Comparison of ENCODE assay signal across 25 mouse cellular contexts in genomic region chr9:65525445-65526195, GRCm38 (mm10). TPM values are rescaled to one million over a fixed set of nuclear protein-coding genes. Genes with fewer than 3 reads are reported as not detected.
DNase-seq lines count a peak whose midpoint lies in the region; ATAC-seq and TF ChIP-seq lines count a peak whose summit lies in the region.
"Had no signal": no experiment of that assay in that cellular context is flagged by ENCODE, and none has a peak within 500 bp of the region (broad histone marks: within the 10 kb centered on the region; RNA-seq: fewer than 3 reads in every experiment).

No protein-coding gene starts in this region.

- peak overlapping the region; percentile 58; the same call in 1 of the 2 replicates for H3K27ac ChIP-seq in liver, embryonic 12.5 days
- no peak overlapping the region for H3K27ac ChIP-seq in liver, embryonic 11.5 days (ENCODE audit: low read depth, low read length)
- no peak overlapping the region for H3K27ac ChIP-seq in forebrain, postnatal 0 days (ENCODE audit: low read depth, low read length)
- H3K27ac ChIP-seq: forebrain, embryonic 13.5 days; heart, embryonic 10.5 days; limb, embryonic 10.5 days; liver, embryonic 14.5 days had no signal

- peak; percentile 24 for DNase-seq in adrenal gland, postnatal 10 days
- no peak for DNase-seq in adrenal gland, postnatal 25 days
- DNase-seq in liver, embryonic 11.5 days (ENCODE audit: low spot score) = no peak
- peak; percentile 73 for DNase-seq in 416B (ENCODE audit: low read depth)
- no peak for DNase-seq in urinary bladder, adult 18-20 months (ENCODE audit: low spot score in 2 of 2)
- no peak for DNase-seq in forebrain, postnatal 0 days
- DNase-seq: cerebellum, adult 9-10 months; lung, postnatal 14 days; retina, postnatal 1 day; right cerebral cortex, postnatal 4 days had no signal

- ATAC-seq in liver, embryonic 12.5 days = no peak
- no peak for ATAC-seq in liver, embryonic 11.5 days (replicated peaks; ENCODE audit: low FRiP score)
- peak; percentile 62 for ATAC-seq in granulocyte monocyte progenitor cell, adult 5-6 weeks (replicated peaks; ENCODE audit: poor library complexity, severe bottlenecking)
- ATAC-seq in forebrain, postnatal 0 days = no peak
- ATAC-seq: forebrain, embryonic 13.5 days; hindbrain, embryonic 16.5 days; intestine, embryonic 16.5 days; midbrain, embryonic 16.5 days had no signal

- WGBS in liver, embryonic 12.5 days (ENCODE audit: insufficient replicate concordance) = 71% methylated on average over 10 of the region's 10 CpGs
- 77% methylated on average over 10 of the region's 10 CpGs for WGBS in liver, embryonic 11.5 days
- 81% methylated on average over 10 of the region's 10 CpGs for WGBS in forebrain, postnatal 0 days

- no peaks in the 10 kb centered on the region for H3K9me3 ChIP-seq in liver, embryonic 12.5 days (replicated peaks)
- no peaks in the 10 kb centered on the region for H3K9me3 ChIP-seq in liver, embryonic 11.5 days (ENCODE audit: control insufficient read depth, low read length)
- no peaks in the 10 kb centered on the region for H3K9me3 ChIP-seq in forebrain, postnatal 0 days (ENCODE audit: low read length)
- H3K9me3 ChIP-seq: forebrain, embryonic 13.5 days; heart, embryonic 10.5 days; limb, embryonic 10.5 days had no signal

- peaks cover 62% of the 10 kb centered on the region for H3K4me1 ChIP-seq in liver, embryonic 12.5 days
- peaks cover 22% of the 10 kb centered on the region for H3K4me1 ChIP-seq in liver, embryonic 11.5 days (replicated peaks; ENCODE audit: control insufficient read depth, insufficient read depth, low read length)
- H3K4me1 ChIP-seq in forebrain, postnatal 0 days (ENCODE audit: insufficient read depth) = no peaks in the 10 kb centered on the region

- H3K36me3 ChIP-seq in liver, embryonic 12.5 days = no peaks in the 10 kb centered on the region
- H3K36me3 ChIP-seq in liver, embryonic 11.5 days (ENCODE audit: control insufficient read depth, insufficient read depth, low read length) = no peaks in the 10 kb centered on the region
- no peaks in the 10 kb centered on the region for H3K36me3 ChIP-seq in forebrain, postnatal 0 days (ENCODE audit: insufficient read depth)
- H3K36me3 ChIP-seq: heart, embryonic 10.5 days; limb, embryonic 10.5 days had no signal

- no peak for TF ChIP-seq CTCF in forebrain, postnatal 0 days (IDR thresholded peaks at IDR 0.05; ENCODE audit: low read depth)

- H3K27me3 ChIP-seq in liver, embryonic 12.5 days (replicated peaks) = peaks cover 9% of the 10 kb centered on the region
- H3K27me3 ChIP-seq in liver, embryonic 11.5 days (replicated peaks; ENCODE audit: control insufficient read depth, insufficient read depth, low read length) = peaks cover 3% of the 10 kb centered on the region; the same call in 1 of the 2 replicates
- H3K27me3 ChIP-seq in forebrain, postnatal 0 days (ENCODE audit: insufficient read depth, low read length) = no peaks in the 10 kb centered on the region

- H3K4me2 ChIP-seq in liver, embryonic 12.5 days = no peak overlapping the region
- H3K4me2 ChIP-seq in liver, embryonic 11.5 days = no peak overlapping the region
- H3K4me2 ChIP-seq in forebrain, postnatal 0 days (ENCODE audit: low read depth) = no peak overlapping the region
- H3K4me2 ChIP-seq: forebrain, embryonic 13.5 days had no signal

- H3K4me3 ChIP-seq in liver, embryonic 12.5 days = no peak overlapping the region
- no peak overlapping the region for H3K4me3 ChIP-seq in liver, embryonic 11.5 days (ENCODE audit: low read depth, low read length)
- no peak overlapping the region for H3K4me3 ChIP-seq in forebrain, postnatal 0 days (ENCODE audit: low read depth, low read length)
- H3K4me3 ChIP-seq: erythroblast, embryonic 14.5 days; forebrain, embryonic 13.5 days; heart, embryonic 10.5 days; limb, embryonic 10.5 days had no signal

- peak overlapping the region; percentile 6; the same call in 1 of the 2 replicates for H3K9ac ChIP-seq in liver, embryonic 12.5 days
- no peak overlapping the region for H3K9ac ChIP-seq in liver, embryonic 11.5 days (ENCODE audit: low read depth, low read length)
- no peak overlapping the region for H3K9ac ChIP-seq in forebrain, postnatal 0 days
- H3K9ac ChIP-seq: forebrain, embryonic 13.5 days; liver, embryonic 14.5 days had no signal

RNA-seq across cellular contexts. Expression of gene Ankdd1a, which starts 5.6 kb away (rescaled TPM):
- under 1 TPM in 1 of 2 experiments, not detected in 1; 0.45 TPM for total RNA-seq in adrenal gland, postnatal 10 days (2021)
- total RNA-seq in adrenal gland, postnatal 25 days (2021) = 2.1 and 3.5 TPM in 2 replicates
- polyA plus RNA-seq in liver, embryonic 12.5 days (2016; fragmentation: Nextera tagmentation; extraction: Ambion mirVana) = not detected in 2 replicates
- not detected in 2 replicates for polyA plus RNA-seq in liver, embryonic 11.5 days (2014; fragmentation: Nextera tagmentation; extraction: Ambion mirVana)
- not detected in 2 replicates for total RNA-seq in granulocyte monocyte progenitor cell, adult 5-6 weeks (2014; fragmentation: Nextera tagmentation)
- not detected in 2 replicates for total RNA-seq in granulocyte monocyte progenitor cell, adult 5-6 weeks (2017)
- total RNA-seq in forebrain, postnatal 0 days (2014; rRNA removed) = 3.3 TPM in 2 replicates
- polyA plus RNA-seq in forebrain, postnatal 0 days (2015; fragmentation: Nextera tagmentation; extraction: Ambion mirVana) = 0.25 and 0.50 TPM in 2 replicates
- total RNA-seq: common myeloid progenitor, adult 5-6 weeks had no signal
- polyA plus RNA-seq: C2C12; embryonic facial prominence, embryonic 11.5 days; erythroblast, embryonic 14.5 days; forebrain, embryonic 13.5 days; heart, embryonic 10.5 days; heart, postnatal 0 days; intestine, embryonic 16.5 days; kidney, embryonic 14.5 days; limb, embryonic 10.5 days had no signal

RNA-seq across cellular contexts. Expression of gene Plekho2, which starts 54.2 kb away (rescaled TPM):
- 10 to 100 TPM; 32.5 to 37.8 TPM for total RNA-seq in adrenal gland, postnatal 10 days (2021)
- 58.2 and 64.5 TPM in 2 replicates for total RNA-seq in adrenal gland, postnatal 25 days (2021)
- polyA plus RNA-seq in liver, embryonic 12.5 days (2016; fragmentation: Nextera tagmentation; extraction: Ambion mirVana) = 37.2 and 39.1 TPM in 2 replicates
- 29.5 and 30.3 TPM in 2 replicates for polyA plus RNA-seq in liver, embryonic 11.5 days (2014; fragmentation: Nextera tagmentation; extraction: Ambion mirVana)
- total RNA-seq in granulocyte monocyte progenitor cell, adult 5-6 weeks (2014; fragmentation: Nextera tagmentation) = 15.4 and 20.2 TPM in 2 replicates
- total RNA-seq in granulocyte monocyte progenitor cell, adult 5-6 weeks (2017) = 7.1 and 12.6 TPM in 2 replicates
- 5.2 and 5.4 TPM in 2 replicates for total RNA-seq in forebrain, postnatal 0 days (2014; rRNA removed)
- polyA plus RNA-seq in forebrain, postnatal 0 days (2015; fragmentation: Nextera tagmentation; extraction: Ambion mirVana) = 3.1 and 4.0 TPM in 2 replicates

Comparison
In these comparisons a context has a peak if more than half of its experiments do, and no peak if none do; other contexts are left out.
1. DNase-seq: peak in adrenal gland, postnatal 10 days (single experiment) and 416B (single experiment); none in adrenal gland, postnatal 25 days (single experiment), liver, embryonic 11.5 days (single experiment), urinary bladder, adult 18-20 months (0 of 2) and forebrain, postnatal 0 days (single experiment).